Mouse (Mus musculus) neural tube, embryonic 13.5 days (tissue): Measurements from ENCODE around the gene Rgl1. TPM values are rescaled to one million over a fixed set of nuclear protein-coding genes. Genes with fewer than 3 reads are reported as not detected.
A peak's percentile ranks its signal among the peaks of the same experiment; 100 is the strongest.

Source experiments
- ATAC-seq: fragments of 200-750 bp; cut with Nextera tagmentation; 2 replicates; pipeline ENCODE4 v1.8.0; 2017; ENCODE audit warnings: low read depth, mild to moderate bottlenecking, moderate TSS enrichment, moderate library complexity
- H3K27ac ChIP-seq: fragments of 300-500 bp; sonication (generic); replicated peaks from 2 replicates; pipeline ENCODE4 v1.5.1; 2015; ENCODE audit warnings: moderate library complexity, mild to moderate bottlenecking, inconsistent platforms
- H3K27me3 ChIP-seq: fragments of 300-500 bp; sonication (generic); 2 replicates; pipeline ENCODE4 v1.6.1; 2015; ENCODE audit warnings: mild to moderate bottlenecking, inconsistent platforms
- H3K36me3 ChIP-seq: fragments of 300-500 bp; sonication (generic); 2 replicates; pipeline ENCODE4 v1.6.1; 2015; ENCODE audit warnings: mild to moderate bottlenecking, inconsistent platforms
- H3K4me1 ChIP-seq: fragments of 300-500 bp; sonication (generic); replicated peaks from 2 replicates; pipeline ENCODE4 v1.6.1; 2015; ENCODE audit warnings: inconsistent platforms
- H3K4me2 ChIP-seq: fragments of 300-500 bp; sonication (generic); 2 replicates; pipeline ENCODE4 v1.6.1; 2015; ENCODE audit warnings: inconsistent platforms, mild to moderate bottlenecking, moderate library complexity
- H3K4me3 ChIP-seq: fragments of 300-500 bp; sonication (generic); 2 replicates; pipeline ENCODE4 v1.5.1; 2015; ENCODE audit warnings: mild to moderate bottlenecking, inconsistent platforms
- H3K9ac ChIP-seq: fragments of 300-500 bp; sonication (generic); 2 replicates; pipeline ENCODE4 v1.6.1; 2015; ENCODE audit warnings: moderate library complexity, mild to moderate bottlenecking, inconsistent platforms
- H3K9me3 ChIP-seq: fragments of 300-500 bp; sonication (generic); 2 replicates; pipeline ENCODE4 v1.6.1; 2016; ENCODE audit warnings: inconsistent platforms
- WGBS: fragments of 180-500 bp; shearing (Covaris S2); methylation state at CpG from one replicate; pipeline ENCODE4 v1.1.7; 2015; 5-methylcytosine and 5-hydroxymethylcytosine counted together
- polyA plus RNA-seq: library from polyadenylated mRNA; unstranded; fragments of >200 nt; fragmentation: Nextera tagmentation; extraction: Ambion mirVana; gene quantifications from 2 replicates; pipeline ENCODE4 v1.2.1, GENCODE M21; 2015

The Rgl1 gene
- polyA plus RNA-seq, 1 experiment from 2014 or later = 25.4 TPM

DNA sequence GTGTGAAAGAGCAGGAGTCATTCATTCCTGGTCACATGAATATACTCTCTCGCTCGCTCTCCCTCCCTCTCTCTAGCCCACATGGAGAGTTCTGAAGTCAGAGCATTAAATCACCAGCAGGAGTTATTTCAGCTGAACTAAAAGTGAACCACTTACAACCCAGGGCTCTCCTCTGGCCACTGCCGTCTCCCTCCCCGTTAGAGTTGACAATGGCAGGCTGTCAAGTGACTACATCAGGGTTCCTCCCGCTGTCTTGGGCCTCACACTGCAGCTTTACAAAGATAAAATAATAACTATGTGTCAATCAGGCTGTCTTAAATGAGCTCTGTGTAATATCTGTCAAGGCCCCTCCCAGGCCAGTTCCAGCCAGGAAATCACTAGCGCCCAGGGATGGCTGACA, 63.2 kb downstream of the Rgl1 start:
- H3K4me2 ChIP-seq = no peak overlapping the region
- no peak overlapping the region for H3K4me3 ChIP-seq
- 0 out of 2 replicates have a peak overlapping the region, but pooled peaks have one; percentile 18 for H3K27ac ChIP-seq
- peaks cover 18% of the 10 kb centered on the region for H3K4me1 ChIP-seq
- no peaks in the 10 kb centered on the region for H3K27me3 ChIP-seq
- H3K36me3 ChIP-seq = no peaks in the 10 kb centered on the region
- WGBS = 25% methylated on average over 6 of the region's 6 CpGs
- peak; percentile 47; the same call in 1 of the 2 replicates for ATAC-seq
- H3K9me3 ChIP-seq = no peaks in the 10 kb centered on the region
- no peak overlapping the region for H3K9ac ChIP-seq

DNA sequence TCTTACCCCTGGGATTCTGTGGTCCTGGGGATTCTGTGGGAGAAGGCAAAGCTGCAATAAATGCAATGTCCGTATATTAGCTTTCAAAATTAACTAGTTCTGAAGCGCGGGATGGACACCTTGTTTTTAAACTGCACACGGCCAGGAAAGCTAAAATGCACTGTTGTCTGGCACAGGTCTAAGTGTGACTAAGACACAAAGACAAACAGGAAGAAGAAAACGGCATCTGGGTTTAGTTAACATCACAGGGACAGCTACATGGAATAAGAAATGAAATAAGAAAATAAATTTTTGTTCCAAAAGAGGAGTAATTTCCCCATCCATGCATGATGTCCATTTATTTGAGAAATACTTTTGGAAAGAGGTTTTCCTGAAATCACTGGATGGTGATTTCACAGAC, 65.1 kb downstream of the Rgl1 start:
- no peaks in the 10 kb centered on the region for H3K36me3 ChIP-seq
- WGBS = 79% methylated on average over 5 of the region's 5 CpGs
- no peak overlapping the region for H3K4me3 ChIP-seq
- ATAC-seq = no peak
- H3K27me3 ChIP-seq = no peaks in the 10 kb centered on the region
- no peak overlapping the region for H3K4me2 ChIP-seq
- H3K9ac ChIP-seq = no peak overlapping the region
- no peak overlapping the region for H3K27ac ChIP-seq
- peaks cover 18% of the 10 kb centered on the region for H3K4me1 ChIP-seq
- H3K9me3 ChIP-seq = no peaks in the 10 kb centered on the region

DNA sequence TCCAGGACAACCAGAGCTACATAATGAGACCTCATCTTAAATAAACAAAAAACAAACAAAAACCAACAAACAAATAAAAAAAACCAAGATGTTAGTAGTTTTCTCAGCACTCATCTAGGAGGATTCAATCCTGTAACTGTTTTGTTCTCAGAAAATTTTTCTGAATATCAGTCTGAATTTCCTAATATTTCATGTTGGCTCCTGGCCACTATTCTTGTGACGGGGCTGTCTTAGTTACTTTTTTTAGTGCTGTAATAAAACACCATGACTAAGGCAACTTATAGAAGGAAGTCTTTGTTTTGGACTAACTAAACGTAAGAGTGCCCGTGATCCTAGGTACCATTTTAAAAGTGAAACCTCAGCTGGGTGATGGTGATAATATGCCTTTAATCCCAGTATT, 68.8 kb downstream of the Rgl1 start:
- no peak for ATAC-seq
- no peaks in the 10 kb centered on the region for H3K27me3 ChIP-seq
- WGBS = 53% methylated on average over 3 of the region's 3 CpGs
- H3K4me3 ChIP-seq = no peak overlapping the region
- no peak overlapping the region for H3K9ac ChIP-seq
- no peaks in the 10 kb centered on the region for H3K9me3 ChIP-seq
- no peak overlapping the region for H3K27ac ChIP-seq
- no peak overlapping the region for H3K4me2 ChIP-seq
- no peaks in the 10 kb centered on the region for H3K36me3 ChIP-seq
- H3K4me1 ChIP-seq = no peaks in the 10 kb centered on the region

DNA sequence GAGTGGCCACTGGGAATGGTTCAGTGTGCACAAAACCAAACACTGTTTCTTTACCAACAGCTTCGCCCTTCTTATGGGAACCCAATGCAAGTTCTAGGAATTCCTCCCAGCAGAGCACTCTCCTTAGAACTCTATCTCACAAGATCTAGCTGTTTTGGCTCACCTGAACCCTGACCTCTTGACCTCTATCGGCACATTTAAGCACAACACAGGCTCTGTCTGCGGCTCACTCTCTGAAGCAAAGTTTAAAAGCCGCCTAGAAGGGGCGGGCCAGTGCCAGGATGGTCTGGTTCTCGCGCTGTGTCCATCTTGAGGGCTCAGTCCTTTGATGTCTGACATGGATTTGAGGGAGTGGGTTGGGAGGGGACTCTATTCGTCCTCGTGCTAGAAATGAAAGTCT, 70.7 kb downstream of the Rgl1 start:
- H3K9ac ChIP-seq = no peak overlapping the region
- no peaks in the 10 kb centered on the region for H3K36me3 ChIP-seq
- H3K4me3 ChIP-seq = no peak overlapping the region
- H3K4me1 ChIP-seq = no peaks in the 10 kb centered on the region
- 34% methylated on average over 9 of the region's 9 CpGs for WGBS
- H3K27me3 ChIP-seq = no peaks in the 10 kb centered on the region
- H3K9me3 ChIP-seq = no peaks in the 10 kb centered on the region
- no peak overlapping the region for H3K27ac ChIP-seq
- no peak overlapping the region for H3K4me2 ChIP-seq
- no peak for ATAC-seq

DNA sequence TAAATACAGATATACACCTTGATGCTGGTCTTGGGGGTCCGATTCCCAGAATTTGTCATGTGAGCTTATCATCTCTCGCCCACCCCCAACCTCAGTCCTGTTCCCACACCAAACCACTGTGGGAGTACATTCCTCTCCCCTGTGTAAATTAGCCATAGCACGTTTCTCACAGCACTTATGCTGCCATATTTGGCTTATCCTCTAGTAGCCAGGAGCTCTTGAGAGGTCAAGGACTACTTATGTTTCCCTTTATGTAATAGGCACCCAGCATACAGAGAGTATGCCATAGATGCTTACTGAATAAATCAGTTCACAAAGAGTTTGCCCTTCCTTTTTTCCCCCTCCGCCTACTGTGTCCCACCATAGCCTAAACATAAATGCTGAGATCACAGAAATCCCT, 76.2 kb downstream of the Rgl1 start:
- Histone ChIP-seq H3K36me3 (no peaks in the 10 kb centered on the region), H3K4me2 (no peak overlapping the region), H3K4me3 (no peak overlapping the region), H3K27ac (no peak overlapping the region), H3K27me3 (no peaks in the 10 kb centered on the region), H3K9me3 (no peaks in the 10 kb centered on the region), H3K9ac (no peak overlapping the region), H3K4me1 (peaks cover 16% of the 10 kb centered on the region)
- ATAC-seq = no peak
- WGBS = 85% methylated on average over 4 of the region's 4 CpGs

DNA sequence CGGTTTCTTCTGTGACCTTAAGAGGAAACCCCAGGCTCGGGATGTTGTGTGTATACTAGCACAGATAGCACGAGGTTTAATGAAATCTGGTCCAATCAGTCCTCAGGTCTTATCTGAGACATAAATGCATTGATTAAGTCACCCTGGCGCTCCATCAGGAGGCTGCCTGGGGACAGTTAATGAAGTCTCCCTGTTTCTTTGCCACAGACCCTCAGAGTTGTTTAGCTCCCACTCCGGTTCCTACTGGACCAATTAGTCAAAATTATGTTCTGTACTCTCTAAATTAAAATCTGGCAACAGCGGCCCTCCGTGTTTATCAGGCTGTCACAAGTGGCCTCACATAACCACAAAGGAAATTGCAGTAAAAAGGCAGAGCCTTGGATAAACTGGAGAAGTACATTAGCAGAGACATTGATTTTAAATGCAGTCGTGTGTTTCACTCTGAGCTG, 78.4 kb downstream of the Rgl1 start:
- peak; percentile 74 for ATAC-seq
- peak overlapping the region; percentile 4; the same call in 1 of the 2 replicates for H3K9ac ChIP-seq

DNA sequence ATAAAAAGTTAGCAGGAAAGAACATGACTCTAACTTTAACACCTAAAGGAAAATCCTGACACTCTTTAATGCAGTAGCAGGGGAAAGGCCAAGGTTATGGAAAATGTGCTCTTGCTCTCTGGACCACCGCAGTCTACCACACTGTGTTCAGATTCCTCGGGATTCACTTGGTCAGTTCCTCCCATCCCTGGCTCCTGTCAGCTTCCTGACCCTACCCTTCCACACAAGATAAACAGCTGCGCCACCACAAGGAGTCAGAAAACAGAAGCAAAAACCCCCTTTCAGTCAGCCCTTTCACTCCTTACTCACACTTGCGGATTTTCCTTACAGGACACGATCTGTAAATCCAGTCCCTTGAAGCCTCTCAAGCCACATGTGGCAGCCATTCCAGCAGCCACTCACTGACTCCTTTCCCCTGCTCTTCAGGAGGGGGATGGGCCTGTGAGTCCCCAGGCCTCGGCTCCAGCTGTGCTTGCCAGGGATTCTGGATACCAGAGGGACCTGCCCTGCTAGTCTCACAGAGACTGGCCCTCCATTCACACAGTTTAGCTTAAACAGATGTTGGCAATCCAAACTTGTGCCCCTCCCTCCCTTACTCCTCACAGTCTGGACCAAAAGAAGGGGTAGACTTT, 78.9 kb downstream of the Rgl1 start:
- no peaks in the 10 kb centered on the region for H3K36me3 ChIP-seq
- peak overlapping the region; percentile 4; the same call in 1 of the 2 replicates for H3K9ac ChIP-seq
- H3K4me2 ChIP-seq = 0 out of 2 replicates have a peak overlapping the region, but pooled peaks have one; percentile 13

More for the DNA sequence above, 78.4 kb downstream of the Rgl1 start:
- H3K4me3 ChIP-seq = no peak overlapping the region
- H3K36me3 ChIP-seq = no peaks in the 10 kb centered on the region
- peaks cover 16% of the 10 kb centered on the region for H3K4me1 ChIP-seq
- no peaks in the 10 kb centered on the region for H3K9me3 ChIP-seq
- H3K27ac ChIP-seq = peak overlapping the region; percentile 46; the same call in 1 of the 2 replicates
- 21% methylated on average over 8 of the region's 8 CpGs for WGBS
- H3K27me3 ChIP-seq = no peaks in the 10 kb centered on the region
- H3K4me2 ChIP-seq = 0 out of 2 replicates have a peak overlapping the region, but pooled peaks have one; percentile 13

DNA sequence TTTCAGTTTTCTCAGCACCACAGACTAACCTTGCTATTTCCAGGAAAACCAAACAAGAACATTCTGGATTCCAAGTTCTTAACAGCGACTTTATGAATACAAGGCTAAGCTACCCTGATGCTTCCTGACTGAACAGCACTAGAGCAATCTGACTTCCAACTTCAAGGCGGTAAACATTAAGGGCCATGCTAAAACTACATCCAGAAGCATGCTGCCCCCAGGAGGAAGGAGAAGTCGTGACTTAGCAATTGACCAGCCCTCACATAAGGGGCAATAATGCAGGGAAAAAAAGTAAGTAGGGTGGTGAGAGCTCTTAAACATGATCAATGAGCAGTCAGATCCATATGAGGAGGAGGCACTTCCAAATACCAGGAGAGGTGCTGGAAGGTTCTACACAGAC, 80.6 kb downstream of the Rgl1 start:
- H3K4me1 ChIP-seq = peaks cover 26% of the 10 kb centered on the region
- no peak overlapping the region for H3K9ac ChIP-seq
- H3K4me3 ChIP-seq = no peak overlapping the region
- H3K9me3 ChIP-seq = no peaks in the 10 kb centered on the region
- ATAC-seq = no peak
- no peaks in the 10 kb centered on the region for H3K36me3 ChIP-seq
- WGBS = 70% methylated on average over 3 of the region's 3 CpGs
- no peak overlapping the region for H3K4me2 ChIP-seq
- H3K27ac ChIP-seq = no peak overlapping the region
- H3K27me3 ChIP-seq = no peaks in the 10 kb centered on the region

More for the DNA sequence above, 78.9 kb downstream of the Rgl1 start:
- Histone ChIP-seq H3K27ac (peak overlapping the region; percentile 46; the same call in 1 of the 2 replicates), H3K9me3 (no peaks in the 10 kb centered on the region), H3K4me1 (peaks cover 20% of the 10 kb centered on the region), H3K4me3 (no peak overlapping the region), H3K27me3 (no peaks in the 10 kb centered on the region)
- 21% methylated on average over 6 of the region's 6 CpGs for WGBS
- peak; percentile 34 for ATAC-seq

DNA sequence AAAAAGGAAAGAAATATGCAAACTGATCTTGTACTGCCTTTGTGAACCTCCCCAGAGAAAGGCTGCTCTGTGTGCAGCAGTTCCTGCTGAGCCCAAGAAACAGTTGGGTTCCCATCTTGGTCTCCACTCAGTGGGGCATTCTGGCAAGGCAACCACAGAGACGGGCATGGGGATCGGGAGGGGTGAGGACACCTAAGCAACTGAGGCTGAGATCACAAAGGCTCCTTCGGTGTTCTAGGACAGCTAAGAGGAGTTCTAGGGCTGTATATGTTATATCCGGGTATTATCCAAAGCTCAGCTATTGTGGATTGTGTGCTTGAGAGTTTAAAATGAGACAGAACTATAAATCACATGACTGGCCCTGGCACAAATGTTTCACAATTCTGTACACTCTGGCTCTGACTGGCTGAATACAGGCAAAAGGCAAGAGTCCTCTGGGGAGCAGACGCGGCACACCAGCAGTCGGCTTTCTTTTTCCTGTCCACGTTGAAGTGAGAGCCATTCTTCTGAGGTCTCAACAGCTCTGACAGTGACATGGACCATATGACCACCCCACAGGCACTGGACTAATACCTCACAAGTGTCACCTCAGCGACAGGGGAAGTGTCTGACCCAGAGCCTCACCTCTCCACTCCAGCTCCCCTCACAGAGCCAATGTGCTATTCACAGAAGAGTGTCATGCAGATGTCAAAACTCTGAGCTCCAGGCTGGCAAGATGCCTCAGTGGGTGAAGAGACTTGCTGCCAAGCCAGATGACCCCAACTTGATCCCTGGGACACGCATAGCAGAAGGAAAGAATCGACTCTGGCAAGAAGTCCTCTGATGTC, 83.6 kb downstream of the Rgl1 start:
- H3K9me3 ChIP-seq = no peaks in the 10 kb centered on the region
- no peaks in the 10 kb centered on the region for H3K36me3 ChIP-seq
- no peak for ATAC-seq
- no peak overlapping the region for H3K4me2 ChIP-seq
- no peak overlapping the region for H3K9ac ChIP-seq
- H3K27me3 ChIP-seq = no peaks in the 10 kb centered on the region
- no peak overlapping the region for H3K4me3 ChIP-seq
- 63% methylated on average over 11 of the region's 11 CpGs for WGBS
- peaks cover 20% of the 10 kb centered on the region for H3K4me1 ChIP-seq
- 0 out of 2 replicates have a peak overlapping the region, but pooled peaks have one; percentile 38 for H3K27ac ChIP-seq

DNA sequence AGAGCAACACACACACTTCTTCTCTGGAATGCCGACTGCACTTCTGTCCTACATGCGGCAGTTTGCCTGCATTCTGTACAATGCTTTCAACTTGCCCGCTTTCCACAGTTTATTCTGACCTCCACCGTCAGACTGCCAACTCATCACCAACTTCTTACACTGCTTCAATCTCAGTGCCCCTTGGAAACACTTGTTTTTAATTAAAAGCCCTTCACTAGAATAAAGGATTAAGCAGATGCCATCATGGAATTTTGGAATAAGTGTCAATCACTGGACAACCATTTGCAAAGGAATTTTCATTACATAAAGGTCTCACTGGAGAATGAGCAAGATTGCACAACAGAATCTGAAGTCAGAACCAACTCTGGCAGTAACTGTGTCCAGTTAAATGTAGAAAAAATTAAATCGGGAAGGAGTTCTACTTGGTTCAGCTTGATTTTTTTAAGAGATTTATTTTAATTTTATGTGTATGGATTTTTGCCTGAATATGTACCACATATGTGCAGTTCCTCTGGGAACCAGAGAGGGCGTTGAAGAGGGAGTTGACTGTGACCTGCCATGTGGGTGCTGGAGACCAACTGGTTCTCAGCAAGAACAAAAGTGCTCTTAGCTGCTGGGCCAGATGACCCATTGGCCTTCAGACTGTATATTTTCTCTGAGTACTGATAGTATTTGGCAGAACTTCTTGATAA, 84.3 kb downstream of the Rgl1 start:
- H3K4me1 ChIP-seq = peaks cover 13% of the 10 kb centered on the region; the same call in 1 of the 2 replicates
- H3K27ac ChIP-seq = no peak overlapping the region
- no peak overlapping the region for H3K9ac ChIP-seq
- ATAC-seq = no peak
- H3K27me3 ChIP-seq = no peaks in the 10 kb centered on the region
- no peak overlapping the region for H3K4me2 ChIP-seq
- 86% methylated on average over 6 of the region's 6 CpGs for WGBS
- H3K36me3 ChIP-seq = no peaks in the 10 kb centered on the region
- H3K9me3 ChIP-seq = no peaks in the 10 kb centered on the region
- H3K4me3 ChIP-seq = no peak overlapping the region

DNA sequence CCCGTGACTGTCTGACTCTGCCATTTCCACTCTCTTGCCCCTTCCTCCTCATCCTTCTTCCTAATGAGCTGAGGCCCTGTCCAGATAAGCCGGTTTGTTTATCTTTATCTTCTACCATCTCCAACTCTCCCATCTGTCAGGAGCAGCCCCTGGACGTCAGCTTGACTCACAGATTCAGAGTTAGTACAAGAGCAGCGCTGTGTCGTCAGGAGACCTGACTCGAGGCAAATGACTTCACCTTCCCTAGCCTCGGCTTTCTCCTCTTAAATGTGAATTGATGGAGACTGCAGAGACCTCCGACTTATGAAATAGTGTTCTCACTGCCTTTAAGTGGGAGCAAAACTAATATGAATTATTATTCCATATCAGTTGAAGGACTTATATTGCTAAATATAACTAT, 85.0 kb downstream of the Rgl1 start:
- H3K9ac ChIP-seq = no peak overlapping the region
- no peak for ATAC-seq
- H3K4me1 ChIP-seq = peaks cover 13% of the 10 kb centered on the region; the same call in 1 of the 2 replicates
- no peak overlapping the region for H3K27ac ChIP-seq
- WGBS = 79% methylated on average over 8 of the region's 8 CpGs
- H3K9me3 ChIP-seq = no peaks in the 10 kb centered on the region
- no peak overlapping the region for H3K4me2 ChIP-seq
- no peak overlapping the region for H3K4me3 ChIP-seq
- H3K36me3 ChIP-seq = no peaks in the 10 kb centered on the region
- no peaks in the 10 kb centered on the region for H3K27me3 ChIP-seq

DNA sequence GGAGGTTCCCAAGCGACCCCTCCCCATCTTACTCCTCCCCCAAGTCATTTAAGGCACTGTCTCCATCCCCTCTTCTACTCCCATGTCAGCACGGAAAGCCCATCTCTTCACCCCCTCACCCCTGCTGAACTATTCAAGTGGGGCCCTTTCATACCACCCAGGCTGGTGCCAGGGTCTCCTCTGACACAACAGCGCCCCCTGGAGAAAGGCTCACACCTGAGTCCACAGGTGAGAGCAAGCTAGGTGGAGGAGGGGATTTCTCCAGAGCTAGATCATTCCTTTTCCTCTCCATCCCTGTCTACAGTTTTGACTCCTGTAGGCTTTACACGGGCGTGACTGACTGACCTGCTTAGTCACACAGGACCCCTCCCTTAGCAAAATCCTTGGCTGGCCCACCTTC, 87.7 kb downstream of the Rgl1 start:
- Histone ChIP-seq H3K4me2 (no peak overlapping the region), H3K27ac (no peak overlapping the region), H3K9me3 (no peaks in the 10 kb centered on the region), H3K4me1 (peaks cover 13% of the 10 kb centered on the region; the same call in 1 of the 2 replicates), H3K36me3 (no peaks in the 10 kb centered on the region), H3K9ac (no peak overlapping the region), H3K27me3 (no peaks in the 10 kb centered on the region), H3K4me3 (no peak overlapping the region)
- 40% methylated on average over 5 of the region's 5 CpGs for WGBS
- no peak for ATAC-seq
